Comparison of ENCODE assay signal across 8 mouse cellular contexts in genomic region chr13:51568501-51568901, GRCm38 (mm10). TPM values are rescaled to one million over a fixed set of nuclear protein-coding genes. Genes with fewer than 3 reads are reported as not detected.
DNase-seq lines count a peak whose midpoint lies in the region; ATAC-seq lines count a peak whose summit lies in the region.

No protein-coding gene starts in this region.

- DNase-seq in left cerebral cortex, adult 18-20 months (ENCODE audit: low spot score in 2 of 2): peak; percentile 9 to 41
- DNase-seq in left cerebral cortex, adult 8-10 months (ENCODE audit: low spot score in 2 of 2): no peak
- DNase-seq in embryo, embryonic 11 days: peak; percentile 63
- DNase-seq in hindbrain, embryonic 11.5 days (ENCODE audit: low spot score): peak; percentile 64
- no peak for DNase-seq in gastrocnemius, adult 8-10 months (ENCODE audit: low spot score in 2 of 2)
- no peak for DNase-seq in thymus, postnatal 14 days

- peak overlapping the region; percentile 98 for H3K4me2 ChIP-seq in hindbrain, embryonic 11.5 days (replicated peaks; ENCODE audit: low read depth, low read length)
- peak overlapping the region; percentile 59 for H3K4me2 ChIP-seq in midbrain, embryonic 12.5 days (replicated peaks)

- H3K27ac ChIP-seq in hindbrain, embryonic 11.5 days (ENCODE audit: low read depth, low read length): peak overlapping the region; percentile 79
- H3K27ac ChIP-seq in midbrain, embryonic 12.5 days (replicated peaks): peak overlapping the region; percentile 90

- H3K36me3 ChIP-seq in hindbrain, embryonic 11.5 days (ENCODE audit: control insufficient read depth, insufficient read depth, low read length): no peaks in the 10 kb centered on the region
- H3K36me3 ChIP-seq in midbrain, embryonic 12.5 days: no peaks in the 10 kb centered on the region

- H3K9ac ChIP-seq in hindbrain, embryonic 11.5 days (ENCODE audit: low read depth, low read length): peak overlapping the region; percentile 57
- H3K9ac ChIP-seq in midbrain, embryonic 12.5 days (replicated peaks): peak overlapping the region; percentile 58

- 0% methylated on average over 13 of the region's 13 CpGs for WGBS in hindbrain, embryonic 11.5 days
- WGBS in midbrain, embryonic 12.5 days: under 1% methylated on average over 13 of the region's 13 CpGs

- H3K4me3 ChIP-seq in hindbrain, embryonic 11.5 days (ENCODE audit: low read depth, low read length): peak overlapping the region; percentile 58
- peak overlapping the region; percentile 50 for H3K4me3 ChIP-seq in midbrain, embryonic 12.5 days

- peaks cover 16% of the 10 kb centered on the region for H3K4me1 ChIP-seq in hindbrain, embryonic 11.5 days (replicated peaks; ENCODE audit: control insufficient read depth, insufficient read depth, low read length)
- H3K4me1 ChIP-seq in midbrain, embryonic 12.5 days: peaks cover 48% of the 10 kb centered on the region

- no peaks in the 10 kb centered on the region for H3K9me3 ChIP-seq in hindbrain, embryonic 11.5 days (ENCODE audit: control insufficient read depth, low read length)
- H3K9me3 ChIP-seq in midbrain, embryonic 12.5 days: no peaks in the 10 kb centered on the region

- peaks cover 24% of the 10 kb centered on the region for H3K27me3 ChIP-seq in hindbrain, embryonic 11.5 days (ENCODE audit: control insufficient read depth, insufficient read depth, low read length)
- H3K27me3 ChIP-seq in midbrain, embryonic 12.5 days: peaks cover 62% of the 10 kb centered on the region

- ATAC-seq in hindbrain, embryonic 11.5 days (ENCODE audit: low FRiP score): peak; percentile 22
- peak; percentile 18 for ATAC-seq in midbrain, embryonic 12.5 days (ENCODE audit: low FRiP score, low read depth)
- ATAC-seq in frontal cortex, adult (ENCODE audit: low TSS enrichment): no peak

RNA-seq across cellular contexts. Expression of gene Shc3, which starts 0.7 kb away (rescaled TPM):
- total RNA-seq in left cerebral cortex, adult 18-20 months (2021): 100 to 1,000 TPM; 203 to 207 TPM
- total RNA-seq in left cerebral cortex, adult 8-10 months (2022): 100 to 1,000 TPM; 153 to 205 (median 182) TPM
- 3.4 and 5.6 TPM in 2 replicates for polyA plus RNA-seq in hindbrain, embryonic 11.5 days (2014; fragmentation: Nextera tagmentation; extraction: Ambion mirVana)
- polyA plus RNA-seq in midbrain, embryonic 12.5 days (2016; fragmentation: Nextera tagmentation; extraction: Ambion mirVana): 7.9 and 8.3 TPM in 2 replicates
- 1 to 10 TPM in 2 of 4 experiments, under 1 TPM in 2; 0.75 to 1.1 (median 1.0) TPM for total RNA-seq in gastrocnemius, adult 8-10 months (2022)

Comparison
In these comparisons a context has a peak if more than half of its experiments do, and no peak if none do; other contexts are left out.
1. DNase-seq: peak in left cerebral cortex, adult 18-20 months (2 of 2), embryo, embryonic 11 days (single experiment) and hindbrain, embryonic 11.5 days (single experiment); none in left cerebral cortex, adult 8-10 months (0 of 2), gastrocnemius, adult 8-10 months (0 of 2) and thymus, postnatal 14 days (single experiment).
2. RNA of gene Shc3, which starts 0.7 kb away (total RNA-seq): 203 to 207 TPM in left cerebral cortex, adult 18-20 months and 153 to 205 TPM in left cerebral cortex, adult 8-10 months; 0.75 to 1.1 TPM in gastrocnemius, adult 8-10 months; every median in the first group is over 10 times any median in the second.